Mouse (Mus musculus) CD8-positive naive resting alpha-beta T cell, adult 2 months (primary cell): ENCODE measurements around the gene Rcc1l.

Source experiments
- DNase-seq, 2 experiments: peaks; one replicate each; pipeline ENCODE4 v3.0.0; 2022; ENCODE audit warnings: low read depth in 2 of 2, low spot score in 2 of 2

The Rcc1l gene

DNA sequence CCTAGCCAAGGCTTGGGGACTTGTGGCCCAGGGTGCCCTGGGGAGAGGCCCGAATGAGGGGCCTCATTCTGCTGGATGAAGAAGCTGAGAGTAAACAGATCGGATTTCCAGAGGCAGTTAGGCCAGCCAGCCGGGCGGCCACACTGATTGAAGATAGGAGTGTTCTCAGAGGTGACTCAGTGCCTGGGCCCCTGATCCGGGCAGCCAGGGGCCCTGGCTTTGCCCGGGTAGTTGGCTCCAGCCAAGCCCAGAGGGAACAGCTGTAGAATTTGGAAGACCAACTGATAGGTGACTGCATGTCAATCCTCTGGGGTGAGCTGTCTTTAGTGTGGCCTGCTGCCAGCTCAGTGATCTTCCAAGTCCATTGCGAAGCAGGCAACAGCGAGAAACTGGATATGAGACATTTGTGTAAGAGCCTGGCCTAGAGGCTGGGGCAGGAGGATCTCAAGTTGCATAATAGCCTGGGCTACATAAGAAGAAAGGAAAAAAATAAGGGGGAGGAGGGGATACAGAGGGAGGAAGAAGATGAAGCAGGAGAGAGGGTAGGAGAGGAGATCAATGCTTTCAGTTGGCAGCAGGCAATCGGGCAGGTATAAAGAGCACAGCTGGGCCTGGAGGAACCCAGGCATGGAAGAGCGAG, 57.0 kb downstream of the Rcc1l start:
- DNase-seq = no peak

DNA sequence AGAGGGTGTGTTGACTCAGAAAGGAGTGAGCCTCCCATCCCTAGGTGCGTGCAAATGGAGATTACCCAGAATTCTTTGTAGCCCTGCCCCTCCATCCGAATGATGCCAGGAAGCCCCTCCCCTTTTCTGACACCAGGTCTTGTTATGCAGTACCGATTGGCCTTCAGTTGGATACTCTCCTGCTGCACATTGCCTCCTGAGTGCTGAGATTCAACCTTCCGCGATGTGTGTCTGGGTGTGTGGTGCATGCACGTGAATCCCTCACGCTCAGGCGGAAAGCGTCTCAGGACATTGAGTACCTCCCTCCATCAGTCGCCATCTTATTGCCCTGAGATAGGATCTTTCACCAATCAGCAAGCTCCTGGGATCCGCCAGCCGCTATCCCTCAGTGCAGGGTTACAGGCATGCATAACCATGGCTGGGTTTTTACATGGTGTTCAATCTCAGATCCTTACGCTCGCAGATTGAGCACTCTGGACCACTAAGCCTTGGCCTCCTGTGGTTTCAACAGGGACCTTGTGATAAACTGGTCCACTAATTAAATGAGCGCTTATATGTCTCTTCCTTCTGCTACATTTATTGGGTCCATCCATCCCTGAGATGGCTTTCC, 57.7 kb downstream of the Rcc1l start:
- no peak for DNase-seq

DNA sequence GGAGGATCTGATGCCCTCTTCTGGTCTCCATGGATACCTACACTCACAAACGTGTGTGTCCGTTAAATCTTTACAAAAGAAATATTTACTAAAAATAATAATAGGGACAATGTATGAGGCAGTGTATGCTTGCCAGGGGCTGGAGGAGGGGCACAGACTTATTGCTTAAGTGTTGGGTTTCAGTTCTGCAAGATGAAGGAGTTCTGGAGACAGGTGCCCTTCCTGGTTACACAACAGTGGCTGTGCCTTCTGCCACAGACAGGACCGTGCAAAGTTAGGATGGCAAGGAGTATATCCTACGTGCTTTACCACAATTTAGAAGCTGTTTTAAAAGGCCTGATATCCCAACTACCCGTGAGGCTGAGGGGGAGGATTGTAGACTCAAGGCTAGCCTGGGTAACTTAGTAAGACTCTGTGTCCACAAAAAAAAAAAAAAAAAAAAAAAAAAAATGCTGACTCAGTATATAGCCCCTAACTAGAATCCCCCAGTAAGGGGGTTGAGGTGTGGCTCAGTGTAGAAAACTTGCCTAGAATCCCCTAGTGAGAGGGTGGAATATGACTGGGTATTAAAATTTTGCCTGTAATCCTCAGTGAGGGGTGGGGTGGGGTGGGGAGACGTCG, 60.8 kb downstream of the Rcc1l start:
- DNase-seq = no peak

GRCm38 (mm10) chr5:134114981-134115380, 61.6 kb downstream of the Rcc1l start:
- DNase-seq = no peak

GRCm38 (mm10) chr5:134105829-134106228, 70.7 kb downstream of the Rcc1l start:
- no peak for DNase-seq

GRCm38 (mm10) chr5:134102720-134103119, 73.9 kb downstream of the Rcc1l start:
- no peak for DNase-seq

DNA sequence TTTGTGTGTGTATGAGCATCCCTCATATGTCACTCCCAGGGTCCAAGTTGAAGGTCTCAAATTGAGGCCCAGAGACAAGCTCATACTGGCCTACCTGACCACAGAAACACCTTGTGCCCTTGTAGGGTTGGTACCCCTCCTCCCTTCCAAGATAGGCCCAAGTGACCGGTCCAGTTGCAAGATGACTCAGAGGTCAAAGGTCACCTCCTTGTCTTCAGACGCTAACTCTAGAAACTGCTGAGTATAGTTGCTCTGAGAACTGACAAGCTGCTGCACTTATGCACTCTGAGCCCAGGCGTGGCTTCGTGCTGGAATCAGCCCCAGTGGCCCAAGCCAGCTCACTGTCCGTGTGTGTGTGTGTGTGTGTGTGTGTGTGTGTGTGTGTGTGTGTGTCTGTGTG, 74.7 kb downstream of the Rcc1l start:
- no peak for DNase-seq

GRCm38 (mm10) chr5:134101322-134101721, 75.3 kb downstream of the Rcc1l start:
- DNase-seq = no peak

DNA sequence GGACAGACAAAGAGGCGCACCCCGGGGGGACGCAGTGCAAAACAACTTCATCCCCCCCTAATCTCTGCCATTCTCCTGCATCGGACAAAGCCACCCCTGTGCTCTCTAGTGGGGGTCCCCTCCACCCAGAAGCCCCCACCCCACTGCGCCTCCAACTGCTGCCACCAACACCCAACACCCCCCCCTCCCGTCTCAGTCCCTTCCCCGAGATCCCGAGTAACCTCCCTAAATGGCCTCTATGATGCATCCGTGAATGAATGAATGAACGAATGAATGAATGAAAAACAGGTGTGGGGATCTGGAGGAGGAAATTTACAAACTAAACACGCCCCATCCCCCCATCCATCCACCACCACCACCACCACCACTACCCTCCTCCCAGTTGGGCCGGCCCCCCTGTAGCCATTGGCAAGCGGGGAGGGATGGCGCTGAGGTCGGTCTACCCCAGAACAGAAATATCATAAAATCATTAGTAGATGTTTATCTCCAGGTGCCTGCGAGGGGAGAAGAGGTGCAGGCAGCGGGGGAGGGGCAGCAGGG, 76.3 kb downstream of the Rcc1l start:
- DNase-seq = no peak

DNA sequence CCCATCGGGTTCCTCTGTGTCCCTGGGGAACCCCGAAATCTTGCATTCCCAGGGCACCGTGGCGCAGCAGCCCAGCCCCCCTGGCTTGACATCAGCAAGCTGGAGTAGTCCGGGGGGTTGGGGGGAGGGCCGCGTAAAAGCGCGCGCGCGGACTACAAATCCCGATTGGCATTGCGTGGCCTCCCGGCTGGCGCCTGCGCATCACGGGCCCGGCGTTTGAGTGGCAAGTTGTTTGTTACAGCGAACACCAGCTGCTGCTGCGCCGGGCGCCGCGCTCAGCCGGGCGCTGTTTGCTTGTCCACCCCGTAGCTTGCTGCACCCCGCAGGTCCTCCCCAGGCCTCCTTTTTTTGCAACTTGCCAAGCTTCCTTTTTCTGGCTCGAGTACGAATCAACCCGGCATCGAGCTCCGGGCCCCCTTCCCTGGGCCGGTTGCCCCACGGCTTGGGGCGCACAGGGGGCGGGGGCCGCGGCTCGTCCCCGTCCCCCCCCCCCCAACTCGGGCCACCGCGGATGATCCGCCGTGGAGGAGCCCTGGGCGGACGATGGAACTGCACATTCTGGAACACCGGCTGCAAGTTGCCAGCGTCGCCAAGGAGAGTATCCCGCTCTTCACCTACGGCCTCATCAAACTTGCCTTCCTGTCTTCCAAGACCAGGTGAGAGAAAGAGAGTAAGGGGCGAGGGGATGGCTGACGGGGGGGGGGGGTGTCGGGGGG, 76.9 kb downstream of the Rcc1l start, which contains the start of gene Castor2:
Gene Castor2 (plus strand): TSS at position 216 of the 716 bp plus-strand sequence.
- peak; percentile 81 to 83 for DNase-seq

GRCm38 (mm10) chr5:134098976-134099375, 77.6 kb downstream of the Rcc1l start:
- no peak for DNase-seq

DNA sequence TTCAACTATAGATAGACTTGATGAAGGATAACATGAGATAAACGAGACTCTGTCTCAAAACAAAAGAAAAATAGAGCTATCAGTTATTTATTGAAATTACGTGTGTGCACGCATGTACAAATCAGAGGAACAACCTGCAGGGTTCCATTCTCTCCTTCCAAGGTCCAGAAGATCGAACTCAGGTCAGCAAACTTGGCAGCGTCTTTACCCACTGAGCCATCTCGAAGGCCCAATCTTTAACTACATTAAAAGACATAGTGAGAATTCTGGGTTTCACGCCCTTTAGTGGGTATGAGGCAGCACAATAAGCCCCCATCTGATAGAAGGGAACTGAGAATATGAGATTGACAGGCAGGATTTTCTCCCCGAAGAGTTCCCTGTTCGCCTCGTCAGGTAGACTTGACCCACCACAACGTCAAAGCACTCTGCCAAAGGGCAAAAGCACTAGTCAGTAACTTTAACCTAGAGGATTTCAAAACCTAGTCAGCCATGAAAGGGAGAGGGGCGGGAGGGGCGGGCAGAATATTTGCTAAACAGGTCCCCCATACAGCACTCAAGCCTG, 78.2 kb downstream of the Rcc1l start:
- DNase-seq = no peak
